Mouse (Mus musculus) hindbrain, embryonic 14.5 days (tissue): ENCODE measurements around the gene Dennd2a. TPM values are rescaled to one million over a fixed set of nuclear protein-coding genes. Genes with fewer than 3 reads are reported as not detected.
"Not testable (repeated sequence)": the region's sequence is repeated elsewhere in the genome, so short reads cannot be mapped to it uniquely, and the experiment has no call there.

Experiments used
- ATAC-seq: fragments of 200-750 bp; cut with Nextera tagmentation; 2 replicates; pipeline ENCODE4 v1.8.0; 2017; ENCODE audit warnings: moderate number of reproducible peaks, mild to moderate bottlenecking, moderate TSS enrichment, moderate library complexity; ENCODE audit not compliant: low FRiP score
- DNase-seq: peaks from one replicate; pipeline ENCODE4 v3.0.0-alpha.2; 2015; ENCODE audit warnings: low spot score
- H3K27ac ChIP-seq: fragments of 300-500 bp; sonication (generic); 2 replicates; pipeline ENCODE4 v1.5.1; 2014; ENCODE audit warnings: mild to moderate bottlenecking, moderate library complexity
- H3K27me3 ChIP-seq: fragments of 300-500 bp; sonication (generic); 2 replicates; pipeline ENCODE4 v1.6.1; 2014; ENCODE audit warnings: mild to moderate bottlenecking, low read length, mixed read lengths; ENCODE audit not compliant: control insufficient read depth, insufficient read depth
- H3K36me3 ChIP-seq: fragments of 300-500 bp; sonication (generic); replicated peaks from 2 replicates; pipeline ENCODE4 v1.6.1; 2014; ENCODE audit not compliant: control insufficient read depth, insufficient read depth
- H3K4me1 ChIP-seq: fragments of 300-500 bp; sonication (generic); replicated peaks from 2 replicates; pipeline ENCODE4 v1.6.1; 2014; ENCODE audit warnings: antibody characterized with exemption, low read length, mixed read lengths; ENCODE audit not compliant: control insufficient read depth, insufficient read depth
- H3K4me2 ChIP-seq: fragments of 300-500 bp; sonication (generic); replicated peaks from 2 replicates; pipeline ENCODE4 v1.6.1; 2014; ENCODE audit warnings: mild to moderate bottlenecking, moderate library complexity
- H3K4me3 ChIP-seq: fragments of 300-500 bp; sonication (generic); replicated peaks from 2 replicates; pipeline ENCODE4 v1.5.1; 2014; ENCODE audit warnings: mild to moderate bottlenecking, low read length
- H3K9ac ChIP-seq: fragments of 300-500 bp; sonication (generic); 2 replicates; pipeline ENCODE4 v1.6.1; 2014
- H3K9me3 ChIP-seq: fragments of 300-500 bp; sonication (generic); 2 replicates; pipeline ENCODE4 v1.6.1; 2016; ENCODE audit warnings: low read length; ENCODE audit not compliant: control insufficient read depth
- WGBS: fragments of 180-500 bp; shearing (Covaris S2); extraction: QIAGEN DNeasy Blood & Tissue Kit; methylation state at CpG from one replicate; pipeline ENCODE4 v1.1.7; 2014; 5-methylcytosine and 5-hydroxymethylcytosine counted together
- polyA plus RNA-seq: library from polyadenylated mRNA; unstranded; fragments of >200 nt; fragmentation: Nextera tagmentation; extraction: Ambion mirVana; gene quantifications from 2 replicates; pipeline ENCODE4 v1.2.1, GENCODE M21; 2014

Gene Dennd2a
- polyA plus RNA-seq, 1 experiment from 2014 or later, result 19.1 TPM

- H3K27me3 ChIP-seq, result no peaks in the 10 kb centered on the region
- no peaks in the 10 kb centered on the region for H3K36me3 ChIP-seq
- no peak overlapping the region for H3K27ac ChIP-seq
- H3K9ac ChIP-seq, result no peak overlapping the region
- no peak overlapping the region for H3K4me2 ChIP-seq
- DNase-seq (no peak), ATAC-seq (no peak)
- 68% methylated on average over 6 of the region's 6 CpGs for WGBS
- H3K4me3 ChIP-seq, result no peak overlapping the region
- H3K4me1 ChIP-seq, result peaks cover 6% of the 10 kb centered on the region
- H3K9me3 ChIP-seq, result no peaks in the 10 kb centered on the region
Observed at GRCm38 (mm10) chr6:39423130-39423551, 134.5 kb downstream of the Dennd2a start.

- peak overlapping the region; percentile 96 for H3K27ac ChIP-seq
- no peaks in the 10 kb centered on the region for H3K27me3 ChIP-seq
- ATAC-seq (no peak), DNase-seq (no peak)
- WGBS, result 42% methylated on average over 4 of the region's 4 CpGs
- H3K9me3 ChIP-seq, result no peaks in the 10 kb centered on the region
- H3K4me3 ChIP-seq, result peak overlapping the region; percentile 66
- H3K4me1 ChIP-seq, result peaks cover 11% of the 10 kb centered on the region
- H3K9ac ChIP-seq, result no peak overlapping the region
- no peaks in the 10 kb centered on the region for H3K36me3 ChIP-seq
- peak overlapping the region; percentile 74 for H3K4me2 ChIP-seq
Observed at GRCm38 (mm10) chr6:39420867-39421266, 136.8 kb downstream of the Dennd2a start.

GRCm38 (mm10) chr6:39419851-39420721 is 137.6 kb downstream of the Dennd2a start, which contains the start of gene Mkrn1:
Gene Mkrn1 (minus strand): TSS chr6:39420462.
- H3K4me1 ChIP-seq, result peaks cover 11% of the 10 kb centered on the region
- DNase-seq (peak; percentile 85), ATAC-seq (peak; percentile 97)
- H3K9ac ChIP-seq, result peak within 1 kb of the TSS; percentile 95
- H3K27ac ChIP-seq, result peak within 1 kb of the TSS; percentile 96
- peak within 1 kb of the TSS; percentile 74 for H3K4me2 ChIP-seq
- no peaks in the 10 kb centered on the region for H3K36me3 ChIP-seq
- H3K9me3 ChIP-seq, result no peaks in the 10 kb centered on the region
- H3K4me3 ChIP-seq, result peak within 1 kb of the TSS; percentile 66
- WGBS, result under 1% methylated on average over 59 of the region's 82 CpGs
- H3K27me3 ChIP-seq, result no peaks in the 10 kb centered on the region

GRCm38 (mm10) chr6:39419386-39419850 is 138.2 kb downstream of the Dennd2a start:
- ATAC-seq (peak; percentile 41; the same call in 1 of the 2 replicates), DNase-seq (peak; percentile 49)
- H3K4me2 ChIP-seq, result peak overlapping the region; percentile 74
- peak overlapping the region; percentile 66 for H3K4me3 ChIP-seq
- peak overlapping the region; percentile 95 for H3K9ac ChIP-seq
- H3K27ac ChIP-seq, result peak overlapping the region; percentile 96
- H3K27me3 ChIP-seq, result no peaks in the 10 kb centered on the region
- H3K4me1 ChIP-seq, result peaks cover 12% of the 10 kb centered on the region
- H3K36me3 ChIP-seq, result no peaks in the 10 kb centered on the region
- WGBS, result under 1% methylated on average over 43 of the region's 43 CpGs
- H3K9me3 ChIP-seq, result no peaks in the 10 kb centered on the region

DNA sequence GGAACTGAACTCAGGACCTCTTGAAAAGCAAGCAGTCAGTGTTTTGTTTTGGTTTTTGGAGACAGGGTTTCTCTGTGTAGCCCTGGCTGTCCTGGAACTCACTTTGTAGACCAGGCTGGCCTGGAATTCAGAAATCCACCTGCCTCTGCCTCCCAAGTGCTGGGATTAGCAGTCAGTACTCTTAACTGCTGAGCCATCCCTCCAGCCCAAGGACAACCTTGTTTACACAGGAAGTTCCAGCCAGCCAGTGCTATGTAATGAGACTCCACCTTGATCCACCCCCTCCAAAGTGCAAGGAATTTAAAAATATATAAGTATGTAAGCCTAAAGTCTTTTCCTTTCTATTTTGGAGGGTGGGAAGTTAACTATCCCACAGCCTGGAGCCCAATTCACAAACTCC is 141.0 kb downstream of the Dennd2a start:
- not testable (repeated sequence) for H3K36me3 ChIP-seq, H3K4me3 ChIP-seq, H3K27me3 ChIP-seq, H3K4me2 ChIP-seq, H3K9me3 ChIP-seq, ATAC-seq, H3K9ac ChIP-seq, H3K27ac ChIP-seq, DNase-seq
- H3K4me1 ChIP-seq, result peaks cover 14% of the 10 kb centered on the region

- H3K4me3 ChIP-seq, result no peak overlapping the region
- WGBS, result 52% methylated on average over 3 of the region's 5 CpGs
- no peaks in the 10 kb centered on the region for H3K9me3 ChIP-seq
- ATAC-seq (no peak), DNase-seq (peak; percentile 62)
- no peak overlapping the region for H3K4me2 ChIP-seq
- H3K9ac ChIP-seq, result no peak overlapping the region
- no peaks in the 10 kb centered on the region for H3K36me3 ChIP-seq
- peaks cover 14% of the 10 kb centered on the region for H3K4me1 ChIP-seq
- H3K27me3 ChIP-seq, result no peaks in the 10 kb centered on the region
- H3K27ac ChIP-seq, result no peak overlapping the region
Observed at GRCm38 (mm10) chr6:39415762-39416161, 141.9 kb downstream of the Dennd2a start.

- H3K4me1 ChIP-seq, result peaks cover 14% of the 10 kb centered on the region
- no peak overlapping the region for H3K27ac ChIP-seq
- no peaks in the 10 kb centered on the region for H3K27me3 ChIP-seq
- H3K9ac ChIP-seq, result no peak overlapping the region
- H3K9me3 ChIP-seq, result no peaks in the 10 kb centered on the region
- no peak for DNase-seq
- ATAC-seq, result no peak
- H3K36me3 ChIP-seq, result peaks cover 6% of the 10 kb centered on the region
- H3K4me3 ChIP-seq, result no peak overlapping the region
- 53% methylated on average over 1 of the region's 1 CpGs for WGBS
- no peak overlapping the region for H3K4me2 ChIP-seq
Observed at GRCm38 (mm10) chr6:39414106-39414505, 143.6 kb downstream of the Dennd2a start.

Other genes with a start within 250 kb of the Dennd2a start
- 62.4 and 63.8 TPM in 2 replicates for gene Slc37a3, start 180.2 kb downstream of the Dennd2a start, polyA plus RNA-seq
- 0.17 and 0.40 TPM in 2 replicates for gene Rab19, start 176.7 kb downstream of the Dennd2a start, polyA plus RNA-seq
- gene Mkrn1, start 137.4 kb downstream of the Dennd2a start, polyA plus RNA-seq, result 247 and 275 TPM in 2 replicates
- gene Adck2, start 16.0 kb upstream of the Dennd2a start, polyA plus RNA-seq, result 37.5 and 38.0 TPM in 2 replicates
- gene Gm42420, start 27.9 kb upstream of the Dennd2a start, polyA plus RNA-seq, result 1.9 TPM in 1 of 2 replicates, not detected in the other
- gene Ndufb2, start 34.7 kb upstream of the Dennd2a start, polyA plus RNA-seq, result 525 and 566 TPM in 2 replicates
- gene Braf, start 167.6 kb upstream of the Dennd2a start, polyA plus RNA-seq, result 28.0 and 28.3 TPM in 2 replicates